Mouse (Mus musculus): ENCODE results near the gene Mreg.
A peak's percentile ranks its signal among the peaks of the same experiment; 100 is the strongest.

Gene Mreg

GRCm38 (mm10) chr1:72191449-72191848 is 20.7 kb downstream of the Mreg start:
- no peak for DNase-seq (ENCODE audit: low read depth)

GRCm38 (mm10) chr1:72188142-72188738 is 23.9 kb downstream of the Mreg start:
- no peak for DNase-seq (ENCODE audit: low read depth)

GRCm38 (mm10) chr1:72187486-72187885 is 24.6 kb downstream of the Mreg start:
- peak; percentile 26 for DNase-seq (ENCODE audit: low read depth)

DNA sequence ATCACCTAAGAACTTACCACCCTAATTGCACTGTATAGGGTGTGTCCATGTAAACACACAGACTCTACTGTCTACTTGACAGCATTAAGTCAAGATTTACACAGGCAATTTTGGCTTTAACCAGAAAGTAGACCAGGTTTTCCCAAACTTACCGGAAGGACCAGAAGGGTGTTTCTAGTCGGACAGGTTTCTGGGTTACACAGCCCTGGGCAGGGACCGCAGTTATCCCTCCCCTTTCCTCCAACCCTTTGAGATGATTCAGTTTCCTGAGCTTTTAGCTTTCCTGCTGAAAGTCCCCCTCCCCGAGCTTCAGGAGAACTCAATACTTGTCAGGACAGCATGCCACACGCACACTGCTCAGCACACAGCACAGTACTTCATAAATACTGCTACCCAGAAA is 26.0 kb downstream of the Mreg start:
- DNase-seq (ENCODE audit: low read depth), result no peak

GRCm38 (mm10) chr1:72183554-72183953 is 28.6 kb downstream of the Mreg start:
- peak; percentile 11 for DNase-seq (ENCODE audit: low read depth)

- peak; percentile 75 for DNase-seq (ENCODE audit: low read depth)
These were observed 29.1 kb downstream of the Mreg start for GRCm38 (mm10) chr1:72182930-72183499.

GRCm38 (mm10) chr1:72179947-72180346 is 32.2 kb downstream of the Mreg start:
- DNase-seq (ENCODE audit: low read depth), result no peak

DNA sequence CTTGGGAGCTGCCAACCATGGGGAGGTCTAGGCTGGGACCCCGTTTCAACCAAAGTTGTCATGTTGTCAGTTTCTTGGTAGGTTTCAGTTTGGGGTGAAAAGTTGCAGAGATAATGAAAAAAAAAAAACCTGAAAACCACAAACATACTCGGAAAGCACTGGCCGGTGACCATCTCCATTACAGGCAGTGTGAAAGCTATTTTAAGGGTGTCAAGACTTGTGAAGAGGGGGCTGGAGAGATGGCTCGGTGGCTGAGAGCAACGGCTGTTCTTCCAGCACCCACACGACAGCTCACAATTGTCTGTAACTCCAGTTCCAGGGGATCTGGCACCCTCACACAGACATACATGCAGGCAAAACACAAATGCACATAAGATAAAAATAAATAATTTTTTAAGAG is 35.9 kb downstream of the Mreg start:
- no peak for DNase-seq (ENCODE audit: low read depth)

DNA sequence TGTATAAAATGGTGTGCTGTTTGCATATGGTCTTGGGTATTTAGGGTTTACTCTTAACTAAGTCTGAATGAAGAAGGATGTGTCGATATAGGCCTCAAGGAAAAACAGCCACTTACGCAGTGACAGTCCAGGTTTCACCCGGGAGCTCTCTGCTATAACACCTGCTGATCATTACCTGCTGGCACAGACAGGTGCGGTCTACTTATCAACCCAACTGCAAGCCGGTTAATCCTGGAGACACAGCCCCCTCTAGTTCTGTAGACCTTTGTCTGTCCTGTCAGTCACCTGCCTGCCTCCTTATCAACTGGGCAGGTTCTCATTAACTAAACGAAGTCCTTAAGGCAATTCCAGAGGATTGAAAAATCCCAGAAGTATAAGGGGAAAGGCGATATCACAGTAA is 37.9 kb downstream of the Mreg start:
- DNase-seq (ENCODE audit: low read depth), result no peak

GRCm38 (mm10) chr1:72173402-72174051 is 38.6 kb downstream of the Mreg start:
- DNase-seq (ENCODE audit: low read depth), result peak; percentile 14

DNA sequence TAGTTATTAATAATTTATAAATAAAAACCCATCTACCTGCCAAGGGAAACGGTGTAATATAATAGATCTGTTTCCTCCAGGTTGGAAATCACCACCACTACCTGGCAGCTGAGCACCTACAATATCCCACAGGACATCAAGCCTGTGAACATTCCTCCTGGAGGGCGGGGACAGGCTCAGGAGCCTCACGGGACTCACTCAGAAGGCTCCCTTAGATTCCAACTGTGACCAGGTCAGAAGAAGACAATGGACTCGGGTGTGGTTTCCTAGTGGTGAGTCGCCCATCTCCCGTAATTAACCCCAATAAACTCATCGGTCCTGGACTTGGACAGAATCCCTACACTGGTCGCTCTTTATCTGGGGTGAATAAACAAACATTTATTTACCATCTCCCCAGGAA is 39.3 kb downstream of the Mreg start:
- no peak for DNase-seq (ENCODE audit: low read depth)

- no peak for DNase-seq (ENCODE audit: low read depth)
These were observed 40.9 kb downstream of the Mreg start for GRCm38 (mm10) chr1:72171001-72171860.

GRCm38 (mm10) chr1:72167024-72167423 is 45.1 kb downstream of the Mreg start:
- no peak for DNase-seq (ENCODE audit: low read depth)

DNA sequence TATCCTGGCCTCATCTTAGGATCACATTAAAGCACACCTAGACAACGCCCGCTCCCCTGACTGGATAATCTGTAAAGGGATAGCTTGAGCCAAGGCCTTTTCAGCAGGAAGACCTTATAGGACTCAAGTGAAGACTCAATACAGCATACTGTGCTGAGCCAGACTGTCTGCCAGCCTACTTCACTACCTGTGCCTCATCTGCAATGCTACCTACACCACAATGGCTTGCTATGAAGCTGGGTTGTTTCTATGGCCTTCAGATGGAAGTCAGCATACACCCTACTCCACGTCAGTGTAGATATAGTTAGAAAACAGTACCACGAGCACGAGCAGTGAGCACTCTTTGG is 45.7 kb downstream of the Mreg start:
- no peak for DNase-seq (ENCODE audit: low read depth)

DNA sequence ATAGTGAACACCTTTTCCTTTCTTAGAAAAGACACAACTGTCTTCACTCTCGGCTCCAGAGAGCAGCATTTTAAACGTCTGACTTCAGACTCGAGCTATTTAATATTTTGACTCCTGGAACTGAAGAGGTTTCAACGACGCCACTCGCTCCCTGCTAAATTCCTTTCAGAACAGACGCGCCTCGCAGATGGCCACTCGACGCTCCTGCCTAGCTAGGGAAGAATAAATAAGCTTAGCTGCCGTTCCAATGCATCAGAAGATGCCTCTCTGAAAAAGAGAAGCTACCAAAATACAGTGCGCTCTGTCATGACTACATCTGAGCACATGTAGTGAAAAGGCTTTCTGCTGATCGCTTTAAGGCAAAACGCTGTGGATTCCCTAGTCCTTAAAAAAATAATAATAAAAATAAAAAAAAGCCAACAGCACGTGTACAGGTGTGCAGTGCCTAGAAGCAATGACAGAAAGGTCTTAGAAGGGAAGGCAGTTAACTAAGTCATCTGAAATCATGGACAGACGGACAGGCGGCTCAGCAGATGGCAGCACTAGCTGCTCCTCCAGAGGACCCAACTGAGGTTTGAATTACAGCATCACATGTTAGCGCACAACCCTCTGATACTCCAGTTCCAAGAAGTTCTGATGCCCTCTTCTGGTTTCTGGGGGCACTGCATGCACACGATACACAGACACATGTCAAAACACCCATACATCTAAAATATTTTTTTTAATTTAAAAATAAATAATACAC is 46.2 kb downstream of the Mreg start:
- peak; percentile 34 for DNase-seq (ENCODE audit: low read depth)

- no peak for DNase-seq (ENCODE audit: low read depth)
These were observed 51.8 kb downstream of the Mreg start for GRCm38 (mm10) chr1:72160321-72160720.

GRCm38 (mm10) chr1:72145041-72145440 is 67.1 kb downstream of the Mreg start:
- peak; percentile 57 for DNase-seq (ENCODE audit: low read depth)

GRCm38 (mm10) chr1:72144426-72144825 is 67.7 kb downstream of the Mreg start:
- DNase-seq (ENCODE audit: low read depth), result peak; percentile 89

DNA sequence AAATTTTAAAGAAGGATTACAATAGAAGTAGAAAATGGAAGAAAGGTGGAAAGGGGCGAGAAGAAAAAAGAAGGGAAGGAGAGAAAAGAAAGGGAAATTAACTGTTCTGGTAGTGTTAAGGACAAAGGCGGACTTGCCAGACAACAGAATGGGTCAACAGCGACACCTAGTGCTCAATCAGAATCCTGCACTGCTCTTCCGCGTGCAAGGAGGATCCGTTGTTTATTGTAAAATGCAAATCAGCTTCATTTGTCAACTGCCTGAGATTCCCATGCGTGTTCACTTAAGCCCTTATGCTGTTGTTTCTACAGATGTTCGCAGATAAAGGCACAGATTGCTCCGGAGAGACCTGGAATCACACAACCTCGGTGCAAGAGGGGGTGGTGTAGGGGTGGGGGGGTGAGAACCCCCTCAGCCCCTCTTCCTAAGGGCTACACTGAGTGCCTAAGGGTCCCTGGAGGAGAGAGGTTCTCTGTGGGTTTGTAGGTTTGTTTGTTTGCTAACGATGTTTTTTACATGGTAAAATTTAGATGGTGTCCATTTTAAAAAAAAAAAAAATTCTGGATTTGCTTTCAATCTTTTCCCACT is 70.1 kb downstream of the Mreg start:
- DNase-seq (ENCODE audit: low read depth), result peak; percentile 95

- no peak for DNase-seq (ENCODE audit: low read depth)
These were observed 76.0 kb downstream of the Mreg start for GRCm38 (mm10) chr1:72136101-72136500.

DNA sequence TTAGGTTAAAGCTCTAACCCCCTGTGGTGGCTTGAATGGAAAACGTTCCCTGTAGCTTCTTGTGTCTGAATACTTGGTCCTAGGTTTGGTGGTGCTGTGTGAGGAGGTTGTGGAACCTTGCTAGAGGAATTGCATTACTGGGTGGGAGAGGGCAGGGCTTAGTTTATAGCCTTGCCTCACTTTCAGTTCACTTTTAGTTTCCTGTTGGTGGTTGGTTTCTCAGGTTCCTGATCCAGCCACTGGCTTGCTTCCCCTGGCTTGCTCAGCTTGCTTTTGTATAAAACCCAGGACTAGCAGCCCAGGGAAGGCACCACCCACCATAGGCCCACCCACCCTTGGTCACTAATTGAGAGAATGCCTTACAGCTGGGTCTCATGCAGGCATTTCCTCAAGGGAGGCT is 77.6 kb downstream of the Mreg start:
- no peak for DNase-seq (ENCODE audit: low read depth)

Measured in NIH3T3 (cell line).